Mouse (Mus musculus): ENCODE measurements around the gene Smad6.

DNA sequence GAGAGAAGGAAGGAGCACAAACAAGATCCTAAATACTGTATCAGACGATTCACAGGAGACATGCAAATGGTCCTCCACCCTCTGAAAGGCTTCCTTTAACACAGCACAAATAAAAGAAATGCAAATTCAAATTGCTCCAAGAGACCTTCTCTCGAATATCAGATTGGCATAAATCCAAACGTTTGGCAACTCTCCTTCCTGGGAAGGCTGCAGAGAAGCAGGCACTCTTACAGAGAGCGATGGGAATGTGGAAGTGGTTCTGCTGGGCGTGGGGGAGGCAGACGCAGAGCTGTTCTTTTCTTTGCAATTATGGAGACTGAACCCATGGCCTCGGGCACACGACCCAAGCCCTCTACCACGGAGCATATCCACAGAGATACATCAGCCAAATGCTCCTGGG, 109.8 kb downstream of the Smad6 start:
- TF ChIP-seq ZC3H11A (IDR thresholded peaks at IDR 0.05; ENCODE audit: borderline replicate concordance, low read depth, low read length) (no peak), MAFK (IDR thresholded peaks at IDR 0.05; ENCODE audit: insufficient read depth, low read depth, low read length) (no peak)

Data from ES-E14 (cell line).